Mouse (Mus musculus) heart, adult 2 months (tissue): ENCODE data around the gene Fkbp3. TPM values are rescaled to one million over a fixed set of nuclear protein-coding genes. Genes with fewer than 3 reads are reported as not detected.
A peak's percentile ranks its signal among the peaks of the same experiment; 100 is the strongest.

Experiments
- DNase-seq, 2 experiments: peaks; one replicate each; pipeline ENCODE4 v3.0.0; 2021
- H3K27ac ChIP-seq: fragments of 200-600 bp; 2 replicates; pipeline ENCODE4 v1.8.1; 2022
- H3K27me3 ChIP-seq: fragments of 200-500 bp; 2 replicates; pipeline ENCODE4 v1.6.1; 2012; ENCODE audit warnings: mild to moderate bottlenecking, low read length, inconsistent platforms, mixed read lengths; ENCODE audit not compliant: control insufficient read depth, insufficient read depth
- H3K36me3 ChIP-seq: fragments of 200-500 bp; 2 replicates; pipeline ENCODE4 v1.6.1; 2012; ENCODE audit warnings: low read length, inconsistent platforms; ENCODE audit not compliant: control insufficient read depth, insufficient read depth
- H3K4me1 ChIP-seq: fragments of 200-500 bp; 2 replicates; pipeline ENCODE4 v1.6.1; 2011; ENCODE audit warnings: low read length; ENCODE audit not compliant: control insufficient read depth, insufficient read depth
- H3K4me3 ChIP-seq: fragments of 200-600 bp; 2 replicates; pipeline ENCODE4 v1.8.1; 2022
- H3K79me2 ChIP-seq: fragments of 200-500 bp; replicated peaks from 2 replicates; pipeline ENCODE4 v1.6.1; 2012; ENCODE audit warnings: mild to moderate bottlenecking, inconsistent platforms, low read length, moderate library complexity, mixed read lengths; ENCODE audit not compliant: control insufficient read depth, insufficient read depth
- H3K9ac ChIP-seq: fragments of 200-500 bp; 2 replicates; pipeline ENCODE4 v1.6.1; 2012; ENCODE audit warnings: low read depth, mild to moderate bottlenecking, control low read depth, inconsistent platforms, low read length, mixed read lengths
- CTCF ChIP-seq: fragments of 200-600 bp; IDR thresholded peaks from 2 replicates; pipeline ENCODE4 v1.8.1; 2022; ENCODE audit warnings: antibody characterized with exemption, mild to moderate bottlenecking, moderate library complexity
- EP300 ChIP-seq: fragments of 200-500 bp; IDR thresholded peaks from 2 replicates; pipeline ENCODE4 v1.6.1; 2011; ENCODE audit warnings: low read depth, low read length, control low read depth; ENCODE audit not compliant: insufficient read depth
- POLR2A ChIP-seq: fragments of 200-500 bp; IDR thresholded peaks from 2 replicates; pipeline ENCODE4 v1.6.1; 2011; ENCODE audit warnings: mild to moderate bottlenecking, low read depth, low read length, control low read depth; ENCODE audit not compliant: insufficient read depth
- WGBS: fragments of 180-500 bp; shearing (Covaris S2); methylation state at CpG from one replicate; pipeline ENCODE4 v1.1.7; 2018; 5-methylcytosine and 5-hydroxymethylcytosine counted together
- intact Hi-C: fragments of 180-260 bp; cut with DNase I; formaldehyde crosslinking; loops from one replicate; pipeline ENCODE4 v1.15.1; 2025
- polyA plus RNA-seq: library from polyadenylated mRNA; depleted of rRNA; stranded (reverse); fragments of >200 nt; gene quantifications from 2 replicates; pipeline ENCODE4 v1.2.3, GENCODE M21; 2012
- total RNA-seq, 2 experiments: library from RNA; stranded (reverse); gene quantifications; 2 replicates each; pipeline ENCODE4 v1.2.3; 2021

Gene Fkbp3
- total and polyA plus RNA-seq, 3 experiments, result 217 to 248 (median 239) TPM

DNA sequence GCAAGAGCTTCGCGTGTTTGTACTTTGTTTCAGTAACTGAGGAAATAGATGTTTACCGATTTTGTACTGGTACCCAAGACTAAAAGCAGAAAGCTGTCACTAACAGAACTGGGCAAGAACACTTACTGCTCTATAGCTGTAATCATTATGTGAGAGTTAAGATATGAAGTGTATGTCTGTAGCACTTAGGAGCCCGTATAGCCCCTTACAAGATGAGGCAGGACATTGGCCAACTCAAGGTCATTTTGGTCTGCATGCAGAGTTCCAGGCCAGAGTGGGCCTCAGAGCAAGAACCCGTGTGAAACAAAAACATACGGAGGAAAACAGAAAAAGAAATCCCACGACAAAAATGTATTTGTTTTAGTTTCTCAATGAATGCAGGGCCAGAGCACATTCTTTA is 844 bp upstream of the Fkbp3 start:
- H3K27ac ChIP-seq, result peak overlapping the region; percentile 98
- TF ChIP-seq POLR2A, result no peak
- no peak for TF ChIP-seq CTCF
- TF ChIP-seq EP300, result no peak
- intact Hi-C loops, result loop anchor here (2.0 to 5.0 kb wide), 2 partner anchors 37 to 108 kb away; partner anchors contain the start of gene Prpf39
- DNase-seq, result no peak
- WGBS, result 25% methylated on average over 7 of the region's 7 CpGs
- H3K36me3 ChIP-seq, result peaks cover 7% of the 10 kb centered on the region
- peaks cover 7% of the 10 kb centered on the region for H3K4me1 ChIP-seq
- peak overlapping the region; percentile 72 for H3K4me3 ChIP-seq
- H3K27me3 ChIP-seq, result no peaks in the 10 kb centered on the region
- no peak overlapping the region; the same call in 1 of the 2 replicates for H3K9ac ChIP-seq
- H3K79me2 ChIP-seq, result no peaks in the 10 kb centered on the region

DNA sequence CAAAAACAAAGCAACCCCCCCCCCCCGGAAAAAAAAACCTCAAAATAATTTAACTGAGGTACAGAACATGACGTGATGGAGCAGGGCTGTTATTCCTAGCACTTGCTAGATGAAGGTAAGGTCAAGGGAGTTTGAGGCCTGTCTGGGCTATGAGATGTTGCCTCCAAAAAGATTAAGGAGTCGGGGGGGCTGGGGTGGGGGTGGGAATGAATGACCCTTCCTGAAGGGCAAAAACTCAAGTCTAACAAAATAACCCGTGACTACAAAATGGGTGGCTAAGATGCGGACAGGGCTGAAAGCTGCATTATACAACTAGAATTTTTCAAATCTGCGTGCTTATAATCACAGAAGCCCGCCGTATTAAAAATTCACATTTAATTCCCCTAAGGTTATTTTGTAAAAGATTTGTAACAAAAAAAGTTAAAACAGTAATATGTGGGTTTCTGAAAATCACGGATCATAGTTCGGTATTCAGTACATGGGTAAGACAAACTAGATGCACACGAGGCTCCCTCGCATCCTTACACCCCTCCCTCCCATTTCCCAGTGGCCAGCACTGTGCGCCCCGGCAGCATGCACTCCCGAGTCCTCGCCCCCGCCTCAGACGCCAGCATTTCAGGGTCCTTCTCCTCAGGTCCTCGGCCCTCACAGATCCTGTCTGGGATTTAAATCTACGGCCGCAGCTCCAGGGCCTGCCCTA is 746 bp downstream of the Fkbp3 start:
- Histone ChIP-seq H3K27me3 (no peaks in the 10 kb centered on the region), H3K9ac (peak overlapping the region; percentile 85), H3K4me1 (peaks cover 12% of the 10 kb centered on the region), H3K79me2 (no peaks in the 10 kb centered on the region), H3K4me3 (peak overlapping the region; percentile 72), H3K36me3 (peaks cover 19% of the 10 kb centered on the region), H3K27ac (peak overlapping the region; percentile 98)
- TF ChIP-seq EP300 (no peak), CTCF (no peak), POLR2A (no peak)
- DNase-seq, result no peak
- WGBS, result 2% methylated on average over 21 of the region's 21 CpGs
- intact Hi-C loops, result loop anchor here (5.0 kb wide), 1 partner anchor 36 kb away; the partner anchor contains the start of gene Prpf39

DNA sequence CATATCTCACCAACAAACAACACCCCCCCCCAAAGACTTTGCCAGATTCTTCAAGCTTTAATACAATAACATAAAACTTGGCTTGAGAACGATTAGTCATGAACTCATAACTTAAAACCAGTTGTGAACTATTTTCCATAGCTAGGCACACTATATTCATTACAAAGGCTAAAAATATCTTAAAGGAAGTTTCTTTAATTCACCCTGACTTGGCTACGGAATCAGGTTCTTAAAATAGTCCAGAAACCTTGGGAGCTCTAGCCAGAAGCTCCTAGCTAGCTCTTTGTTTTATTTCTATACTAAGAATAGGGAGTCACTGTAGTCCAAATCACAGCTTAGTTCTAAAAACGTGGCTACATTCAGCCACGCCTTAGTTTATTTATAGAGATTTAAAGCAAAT is 5.4 kb downstream of the Fkbp3 start:
- intact Hi-C loops, result no loop called here
- Histone ChIP-seq H3K4me3 (no peak overlapping the region), H3K4me1 (peaks cover 11% of the 10 kb centered on the region), H3K9ac (no peak overlapping the region), H3K27ac (peak overlapping the region; percentile 82), H3K27me3 (no peaks in the 10 kb centered on the region), H3K36me3 (peaks cover 51% of the 10 kb centered on the region), H3K79me2 (no peaks in the 10 kb centered on the region)
- no peak for TF ChIP-seq EP300
- TF ChIP-seq POLR2A, result no peak
- TF ChIP-seq CTCF, result no peak
- WGBS, result 9% methylated on average over 4 of the region's 4 CpGs
- no peak for DNase-seq

DNA sequence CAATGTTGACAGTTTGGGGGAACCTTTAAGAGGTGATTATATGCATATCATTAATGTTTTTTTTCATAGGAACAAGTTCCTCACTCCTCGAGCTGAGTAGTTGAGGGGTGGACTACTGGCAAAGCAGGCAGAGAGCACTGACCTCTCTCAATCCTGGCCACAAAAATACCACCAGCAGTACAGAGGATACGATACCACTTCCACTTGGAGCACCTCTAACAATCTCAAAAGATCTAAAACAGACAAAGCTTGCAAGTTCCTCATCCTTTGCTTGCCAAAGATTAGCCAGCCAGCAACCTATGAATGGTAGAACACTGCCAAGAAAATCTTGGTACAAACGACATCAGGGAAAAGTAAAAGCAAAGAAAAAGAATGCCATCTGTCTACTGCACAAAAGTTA is 7.6 kb downstream of the Fkbp3 start:
- H3K27me3 ChIP-seq, result no peaks in the 10 kb centered on the region
- H3K4me3 ChIP-seq, result no peak overlapping the region
- H3K79me2 ChIP-seq, result no peaks in the 10 kb centered on the region
- no peak overlapping the region; the same call in 1 of the 2 replicates for H3K27ac ChIP-seq
- intact Hi-C loops, result no loop called here
- peaks cover 60% of the 10 kb centered on the region for H3K36me3 ChIP-seq
- 4% methylated on average over 3 of the region's 3 CpGs for WGBS
- no peak for TF ChIP-seq EP300
- TF ChIP-seq CTCF, result no peak
- TF ChIP-seq POLR2A, result no peak
- DNase-seq, result no peak
- H3K9ac ChIP-seq, result no peak overlapping the region
- H3K4me1 ChIP-seq, result peaks cover 11% of the 10 kb centered on the region

DNA sequence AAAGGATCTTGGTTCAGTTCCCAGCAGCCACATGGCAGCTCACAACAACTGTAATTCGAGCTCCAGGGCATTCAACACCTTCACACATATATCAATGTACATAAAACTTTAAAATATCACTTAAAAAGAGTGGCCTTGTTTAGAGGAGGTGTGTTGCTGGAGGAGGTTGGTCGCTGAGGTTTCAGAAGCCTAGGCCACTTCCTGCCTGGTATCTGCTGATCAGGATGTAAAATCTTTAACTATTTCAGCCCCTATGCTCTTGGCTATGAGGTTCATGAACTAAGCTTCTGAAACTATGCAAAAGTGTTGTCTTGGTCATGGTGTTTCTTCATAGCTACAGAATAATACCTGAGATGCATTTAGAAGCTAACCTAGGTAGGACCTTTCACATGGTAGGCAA is 8.6 kb downstream of the Fkbp3 start:
- WGBS, result 25% methylated on average over 2 of the region's 2 CpGs
- Histone ChIP-seq H3K9ac (no peak overlapping the region), H3K27me3 (no peaks in the 10 kb centered on the region), H3K4me1 (peaks cover 11% of the 10 kb centered on the region), H3K27ac (no peak overlapping the region), H3K79me2 (no peaks in the 10 kb centered on the region), H3K4me3 (no peak overlapping the region), H3K36me3 (peaks cover 61% of the 10 kb centered on the region)
- no peak for DNase-seq
- TF ChIP-seq POLR2A, result no peak
- no peak for TF ChIP-seq EP300
- no peak for TF ChIP-seq CTCF
- intact Hi-C loops, result no loop called here

DNA sequence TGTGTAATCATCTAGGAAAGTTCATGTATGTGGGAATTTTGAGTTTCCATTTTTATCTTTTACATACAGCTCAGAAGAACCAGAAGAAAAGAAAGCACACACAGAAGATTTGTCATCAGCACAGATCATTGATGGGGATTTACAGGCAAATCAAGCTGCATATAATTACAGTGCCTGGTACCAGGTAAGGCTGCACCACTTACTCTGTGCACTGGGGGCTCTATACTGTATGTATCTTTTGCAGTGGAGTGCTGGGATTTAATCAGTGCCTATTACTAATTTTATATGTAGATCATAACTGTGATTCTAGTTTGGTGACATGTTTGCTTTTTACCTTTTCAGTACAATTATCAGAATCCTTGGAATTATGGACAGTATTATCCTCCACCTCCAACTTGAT is 12.7 kb downstream of the Fkbp3 start:
- Histone ChIP-seq H3K4me1 (no peaks in the 10 kb centered on the region; the same call in none of the 2 replicates), H3K27ac (no peak overlapping the region), H3K9ac (no peak overlapping the region), H3K4me3 (no peak overlapping the region), H3K36me3 (peaks cover 38% of the 10 kb centered on the region), H3K79me2 (no peaks in the 10 kb centered on the region), H3K27me3 (no peaks in the 10 kb centered on the region)
- no peak for DNase-seq
- intact Hi-C loops, result no loop called here
- TF ChIP-seq POLR2A (no peak), EP300 (no peak), CTCF (no peak)
